Mouse (Mus musculus) bone marrow, adult 2 months (tissue): ENCODE data around the gene Mast4.

Experiments used
- CTCF ChIP-seq: fragments of 200-500 bp; IDR thresholded peaks from 2 replicates; pipeline ENCODE4 v1.5.1; 2011; ENCODE audit warnings: low read length, control low read depth; ENCODE audit not compliant: control insufficient read depth, insufficient read depth
- POLR2A ChIP-seq: fragments of 200-500 bp; IDR thresholded peaks from 2 replicates; pipeline ENCODE4 v1.6.1; 2011; ENCODE audit warnings: low read depth, mild to moderate bottlenecking, control low read depth, low read length, borderline replicate concordance; ENCODE audit not compliant: control insufficient read depth

DNA sequence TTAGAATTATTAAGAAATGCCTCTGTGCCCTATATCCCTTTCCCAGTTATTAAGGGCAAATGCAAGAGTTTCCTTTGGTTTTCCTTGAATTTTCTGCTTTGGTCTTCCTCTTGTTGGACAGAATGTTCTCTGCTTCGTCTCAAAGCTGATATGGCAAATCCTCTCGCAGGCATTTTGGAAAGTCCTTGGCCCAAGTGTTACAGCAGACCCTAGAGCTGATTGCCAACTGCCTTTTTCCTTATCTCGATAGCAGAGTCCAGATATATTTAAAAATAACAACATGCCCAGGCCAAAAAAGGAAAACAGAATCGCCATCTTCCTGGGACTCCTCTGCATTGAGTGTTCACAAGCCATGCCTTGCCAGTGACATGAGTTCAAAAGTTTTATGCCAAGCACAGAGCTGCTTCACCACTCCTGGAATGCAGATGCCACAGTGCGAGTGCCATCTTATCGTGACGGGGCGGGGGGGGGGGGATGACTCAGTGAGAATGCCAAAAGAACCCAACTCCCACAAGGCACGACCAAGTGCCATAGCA lies 63.4 kb downstream of the Mast4 start:
- no peak for TF ChIP-seq CTCF
- TF ChIP-seq POLR2A = no peak
